Mouse (Mus musculus) megakaryocyte, embryonic 14.5 days (primary cell): ENCODE measurements around the gene Gucy2d.

Experiments used
- FLI1 ChIP-seq: IDR thresholded peaks from 2 replicates; pipeline ENCODE4 v1.6.1; 2012; ENCODE audit warnings: low read length, inconsistent platforms, mixed read lengths
- GATA1 ChIP-seq: IDR thresholded peaks from 3 replicates; pipeline ENCODE4 v1.6.1; 2012; ENCODE audit warnings: mixed read lengths, low read length, inconsistent platforms, borderline replicate concordance

DNA sequence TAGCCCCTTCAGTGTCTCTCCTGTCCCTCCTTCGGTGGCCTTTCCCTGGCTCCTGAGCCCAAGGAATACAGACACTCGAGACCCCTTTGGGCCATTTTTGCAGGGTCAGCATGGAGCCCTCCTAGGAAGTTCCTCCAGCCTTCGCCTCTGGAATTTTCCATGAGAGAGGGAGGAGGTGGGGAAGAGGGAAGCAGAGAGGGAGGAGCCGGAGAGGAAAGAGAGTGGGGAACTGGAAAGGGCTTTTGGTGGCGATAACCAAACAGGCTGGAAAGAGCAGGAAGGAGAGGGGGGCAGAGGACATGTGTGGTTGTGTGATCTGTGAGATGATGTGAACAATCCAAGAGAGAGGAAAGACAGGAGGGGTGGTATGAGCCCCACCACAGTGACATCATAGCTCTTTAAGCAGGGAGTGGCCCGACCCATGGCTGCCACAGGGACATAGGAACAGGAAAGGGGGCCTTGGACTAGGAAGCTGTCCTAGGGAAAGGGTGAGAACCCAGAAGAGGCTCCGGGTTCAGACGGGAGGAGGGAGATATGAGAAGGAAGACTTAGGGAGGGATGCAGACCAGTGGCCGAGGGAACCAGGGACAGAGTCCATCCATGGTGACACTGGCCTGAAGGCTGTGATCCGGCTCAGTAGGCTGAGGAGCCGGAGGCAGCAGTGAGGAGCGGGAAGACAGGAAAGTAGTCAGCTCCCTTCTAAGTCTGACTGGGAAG is 42.5 kb downstream of the Gucy2d start:
- TF ChIP-seq FLI1 (no peak), GATA1 (0 out of 3 replicates have a peak, but pooled peaks have one; percentile 48)
